Mouse (Mus musculus): Measurements from ENCODE around the gene Gm45194.

GRCm38 (mm10) chrX:111895084-111895779 lies 4.0 kb downstream of the Gm45194 start:
- no peak for TF ChIP-seq GATA1 (IDR thresholded peaks at IDR 0.05; ENCODE audit: low read length)
- TF ChIP-seq TAL1 (IDR thresholded peaks at IDR 0.05; ENCODE audit: low read length), result no peak
